Mouse (Mus musculus) lung, postnatal 25 days (tissue): ENCODE measurements around the gene Gal.

Experiments used
- DNase-seq: peaks from one replicate; pipeline ENCODE4 v3.0.0; 2022; ENCODE audit warnings: low spot score

The Gal gene

GRCm38 (mm10) chr19:3414268-3414733 lies at the start of gene Gal:
Gene Gal (minus strand): TSS chr19:3414544.
- DNase-seq = no peak

- DNase-seq = no peak
Observed at GRCm38 (mm10) chr19:3459986-3460385, 45.6 kb upstream of the Gal start.

GRCm38 (mm10) chr19:3458331-3459099 lies 44.2 kb upstream of the Gal start:
- no peak for DNase-seq

- DNase-seq = no peak
Observed at GRCm38 (mm10) chr19:3457700-3458099, 43.4 kb upstream of the Gal start.

- DNase-seq = no peak
Observed at GRCm38 (mm10) chr19:3451649-3452048, 37.3 kb upstream of the Gal start.

GRCm38 (mm10) chr19:3451170-3451569 lies 36.8 kb upstream of the Gal start:
- DNase-seq = peak; percentile 72

- no peak for DNase-seq
Observed at GRCm38 (mm10) chr19:3450714-3451113, 36.4 kb upstream of the Gal start.

- peak; percentile 54 for DNase-seq
Observed at GRCm38 (mm10) chr19:3449248-3449647, 34.9 kb upstream of the Gal start.

GRCm38 (mm10) chr19:3447348-3447747 lies 33.0 kb upstream of the Gal start:
- no peak for DNase-seq

GRCm38 (mm10) chr19:3441092-3441491 lies 26.7 kb upstream of the Gal start:
- DNase-seq = no peak

- DNase-seq = no peak
Observed at GRCm38 (mm10) chr19:3440667-3441066, 26.3 kb upstream of the Gal start.

GRCm38 (mm10) chr19:3437980-3438379 lies 23.6 kb upstream of the Gal start:
- no peak for DNase-seq

- DNase-seq = no peak
Observed at GRCm38 (mm10) chr19:3436840-3437239, 22.5 kb upstream of the Gal start.

GRCm38 (mm10) chr19:3435824-3436223 lies 21.5 kb upstream of the Gal start:
- DNase-seq = no peak

GRCm38 (mm10) chr19:3434641-3435040 lies 20.3 kb upstream of the Gal start:
- no peak for DNase-seq

GRCm38 (mm10) chr19:3434124-3434523 lies 19.8 kb upstream of the Gal start:
- DNase-seq = no peak

- no peak for DNase-seq
Observed at GRCm38 (mm10) chr19:3431969-3432368, 17.6 kb upstream of the Gal start.

- no peak for DNase-seq
Observed at GRCm38 (mm10) chr19:3431066-3431465, 16.7 kb upstream of the Gal start.

- DNase-seq = no peak
Observed at GRCm38 (mm10) chr19:3429156-3429816, 14.9 kb upstream of the Gal start.

- no peak for DNase-seq
Observed at GRCm38 (mm10) chr19:3428057-3428830, 13.9 kb upstream of the Gal start.

GRCm38 (mm10) chr19:3424214-3424613 lies 9.9 kb upstream of the Gal start:
- DNase-seq = no peak

- peak; percentile 42 for DNase-seq
Observed at GRCm38 (mm10) chr19:3422981-3423380, 8.6 kb upstream of the Gal start.

- no peak for DNase-seq
Observed at GRCm38 (mm10) chr19:3422488-3422887, 8.1 kb upstream of the Gal start.
